Mouse (Mus musculus): ENCODE measurements at regions not wholly inside any gene's neighbourhood (a gene's known extent, or its start where the extent isn't known, plus 50 kb on each side); places are given as distances from the start of the nearest gene placed in this dataset.

DNA sequence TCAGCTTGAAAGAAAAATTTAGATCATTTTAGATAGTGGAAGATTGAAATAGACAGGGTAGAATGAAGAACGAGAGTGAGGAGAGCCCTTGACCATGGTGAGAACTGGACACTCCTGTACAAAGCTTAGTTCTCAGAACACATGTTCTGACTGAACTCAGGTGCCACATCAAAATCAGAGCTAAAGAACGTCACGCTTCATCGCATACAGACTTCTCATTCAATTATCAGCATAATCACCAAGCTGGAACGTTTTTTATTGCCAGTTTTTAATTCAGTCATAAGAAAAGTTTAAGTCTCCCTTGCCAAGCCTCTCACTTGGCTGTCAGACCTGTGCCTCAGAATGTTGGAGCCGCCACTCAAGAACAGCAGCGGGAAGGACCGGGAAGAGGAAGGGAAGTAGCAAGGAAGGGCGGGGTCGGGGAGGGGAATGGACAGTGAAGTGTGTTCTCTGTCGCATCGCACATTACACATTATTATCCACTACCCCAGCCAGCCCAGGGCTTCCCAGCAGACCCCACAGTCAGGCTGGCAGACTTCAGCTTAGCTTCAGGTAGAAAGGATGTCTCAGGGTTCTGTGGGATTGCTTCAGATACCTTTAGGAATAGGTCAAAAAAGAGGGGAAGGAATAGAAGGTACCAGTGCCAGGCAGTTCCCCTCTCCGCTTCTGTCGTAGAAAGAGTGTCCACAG lies 140.1 kb upstream of the Smim15 start:
- no peak for DNase-seq

DNA sequence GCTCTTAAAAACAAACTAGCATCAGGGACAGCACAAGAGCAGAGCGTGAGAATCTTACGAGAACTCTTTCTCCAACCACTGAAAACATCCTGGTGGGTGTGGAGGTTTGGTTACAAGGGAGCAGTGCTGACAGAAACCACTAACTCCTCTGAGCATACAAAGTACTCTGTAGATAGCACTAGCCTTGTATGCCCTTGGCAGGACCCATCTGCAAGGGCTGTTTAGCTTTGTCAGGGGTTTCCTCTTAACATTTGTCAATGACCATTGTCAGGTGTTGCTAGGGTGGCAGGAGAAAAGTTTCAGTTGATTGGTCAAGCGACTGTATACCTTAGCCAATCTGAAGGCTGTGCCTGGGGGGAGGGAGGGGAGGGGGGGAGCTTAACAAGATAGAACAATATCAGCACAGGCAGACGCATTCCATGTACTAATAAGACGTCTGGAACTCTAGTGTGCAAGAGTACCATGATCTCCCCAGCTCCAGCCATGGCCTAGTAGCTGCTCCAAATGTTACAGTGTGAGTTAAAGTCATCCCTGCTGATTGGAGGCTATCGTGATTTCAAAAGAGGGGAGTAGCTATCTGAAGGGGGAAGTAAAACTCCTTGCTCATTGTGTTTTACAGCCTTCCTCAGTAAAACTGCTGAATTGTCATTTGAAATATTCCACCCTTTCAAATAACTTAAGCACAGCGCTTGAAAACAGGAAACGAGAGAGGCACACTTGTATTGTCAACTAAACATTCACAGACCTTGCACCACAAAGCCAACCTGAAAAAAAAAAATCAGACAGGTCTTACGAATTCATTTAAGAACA lies 140.9 kb upstream of the Smim15 start:
- no peak for DNase-seq

DNA sequence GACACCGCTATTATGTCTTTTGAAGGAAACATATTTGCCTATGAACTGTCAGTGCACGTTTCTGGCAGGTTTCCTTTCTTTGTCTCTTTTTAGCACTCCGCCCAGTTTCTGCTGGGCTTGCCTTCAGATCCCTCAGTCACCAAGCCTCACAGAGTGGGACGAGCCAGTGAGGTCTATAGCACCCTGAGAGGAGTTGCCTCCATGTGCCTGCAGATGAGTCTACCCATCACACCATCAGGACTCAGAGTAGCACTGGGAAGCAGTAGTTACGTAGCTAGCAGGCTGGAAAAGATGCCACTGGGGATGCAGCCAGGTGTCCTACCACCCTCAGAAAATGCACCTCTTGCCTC lies 141.5 kb upstream of the Smim15 start:
- no peak for DNase-seq

DNA sequence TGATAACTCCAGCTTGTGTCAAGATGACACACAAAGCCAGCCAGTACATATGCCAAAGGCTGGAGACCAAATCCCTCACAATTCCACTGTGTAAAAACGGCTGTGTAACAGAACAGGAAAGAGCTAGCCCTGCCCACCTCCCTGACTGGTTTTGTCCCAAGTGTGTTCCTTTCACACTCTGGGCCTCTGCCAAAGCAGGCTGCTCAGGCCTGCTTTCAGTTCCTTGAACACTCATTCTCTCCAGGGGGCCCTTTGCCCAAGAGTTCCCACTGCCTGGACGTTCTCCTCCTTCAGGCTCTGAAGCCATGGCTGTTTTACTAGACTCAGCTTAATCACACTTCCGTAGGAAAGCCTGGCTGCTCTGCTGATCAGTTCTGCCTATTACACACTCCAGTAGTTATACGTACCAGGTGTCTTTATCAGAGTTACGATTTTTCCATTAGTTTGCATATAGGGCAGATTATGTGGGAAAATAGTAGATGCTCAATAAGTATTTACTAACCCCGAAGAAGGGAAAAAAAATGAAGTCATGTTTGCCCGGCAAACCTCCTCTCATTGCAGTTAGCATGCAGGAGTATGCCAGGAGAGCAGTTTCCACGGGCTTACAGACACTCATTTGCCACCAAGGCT lies 144.5 kb upstream of the Smim15 start:
- DNase-seq, result peak; percentile 30

GRCm38 (mm10) chr13:107897646-107898045 lies 146.6 kb upstream of the Smim15 start:
- no peak for DNase-seq

GRCm38 (mm10) chr13:107897184-107897583 lies 147.1 kb upstream of the Smim15 start:
- no peak for DNase-seq

DNA sequence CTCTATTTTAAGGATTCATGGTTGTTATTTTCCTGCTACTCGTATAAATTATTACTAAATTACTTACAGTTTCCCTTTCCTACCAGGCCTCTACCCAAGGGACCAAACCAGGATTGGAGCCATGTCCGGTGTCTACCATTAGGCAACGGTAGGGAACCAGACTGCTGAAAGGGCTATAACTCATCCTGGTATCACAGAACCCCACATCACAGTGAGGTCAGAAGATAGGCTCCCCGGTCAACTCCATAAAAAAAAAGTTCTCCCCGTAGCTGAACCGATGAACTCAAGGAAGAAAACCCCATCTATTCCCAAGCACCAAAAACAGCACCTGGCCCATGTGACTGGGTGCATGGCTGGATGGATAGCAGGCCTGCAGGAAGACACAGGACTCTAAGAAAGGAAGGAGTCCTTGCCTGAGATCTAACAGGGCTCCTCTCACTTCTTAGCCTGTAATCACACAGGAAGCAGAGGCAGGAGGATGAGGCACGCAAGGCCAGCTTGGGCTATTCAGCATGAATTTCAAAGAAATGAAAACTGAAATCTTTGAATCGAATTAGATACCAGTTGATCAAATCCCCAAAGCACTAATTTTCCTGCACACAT lies 150.6 kb upstream of the Smim15 start:
- no peak for DNase-seq

DNA sequence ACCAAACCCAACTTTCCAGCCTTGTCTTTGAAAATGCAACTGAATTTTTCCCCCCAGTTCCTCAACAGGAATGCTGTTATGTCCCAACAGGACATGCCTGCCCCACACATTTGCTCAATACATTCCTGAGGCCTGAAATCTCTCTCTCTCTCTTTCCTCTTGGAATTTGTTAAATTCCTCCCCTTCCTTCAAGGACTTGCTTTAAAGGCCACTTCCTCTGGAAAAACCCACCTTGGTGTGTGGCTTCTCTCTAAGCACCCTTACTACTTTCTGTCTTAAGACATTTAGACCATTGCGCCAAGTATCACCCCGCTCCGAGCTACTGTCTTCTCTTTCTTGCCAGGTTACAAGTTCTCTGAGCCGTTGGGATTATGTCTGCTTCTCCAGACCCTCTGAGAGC lies 151.2 kb upstream of the Smim15 start:
- no peak for DNase-seq

- no peak for DNase-seq
Observed at GRCm38 (mm10) chr13:107891946-107892345, 152.3 kb upstream of the Smim15 start.

DNA sequence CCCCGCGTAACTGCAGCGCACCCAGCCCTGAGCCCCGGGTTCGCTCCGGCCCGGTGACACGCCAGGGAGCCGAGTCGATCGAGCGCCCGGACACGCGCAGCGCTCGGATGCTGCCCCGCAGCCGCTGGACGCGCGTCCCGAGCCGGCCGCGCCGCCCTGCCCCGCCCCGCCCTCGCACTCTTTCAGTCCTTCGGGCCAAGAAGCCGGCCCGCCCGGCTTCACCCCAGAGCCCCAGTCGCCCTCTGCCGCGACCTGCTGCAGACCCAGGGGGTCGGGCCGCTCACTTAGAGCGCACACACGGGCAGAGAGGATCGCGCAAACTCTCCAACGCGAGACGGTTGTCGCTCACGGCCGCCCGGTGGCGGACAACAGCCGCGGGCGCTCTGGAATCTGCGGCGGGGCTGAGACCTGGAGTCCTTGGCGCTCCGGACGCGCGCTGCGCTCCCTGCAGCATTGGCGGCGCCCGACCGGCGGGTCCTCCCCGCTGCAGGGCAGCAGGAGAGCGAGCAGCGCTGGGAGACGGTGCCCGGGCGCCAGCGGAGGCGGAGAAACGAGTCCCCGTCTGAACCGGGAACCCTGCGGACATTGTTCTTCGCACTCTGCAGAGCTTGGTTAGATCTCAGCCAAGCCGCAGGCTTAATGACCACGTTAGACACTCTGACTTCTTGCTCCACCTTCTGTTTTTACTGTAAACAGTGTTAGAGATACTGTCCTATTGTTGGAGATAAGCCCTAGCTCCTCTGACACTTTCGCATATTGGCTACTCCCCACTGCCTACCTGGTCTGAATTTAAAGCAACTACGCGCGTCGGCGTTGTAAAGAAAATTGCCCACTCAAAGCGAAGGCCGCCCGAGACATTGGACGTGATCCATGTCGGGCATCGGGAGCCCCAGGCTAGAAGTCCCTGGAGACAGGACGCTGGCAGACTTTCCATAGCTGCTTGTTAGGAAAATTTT lies 153.1 kb upstream of the Smim15 start:
- peak; percentile 67 for DNase-seq

DNA sequence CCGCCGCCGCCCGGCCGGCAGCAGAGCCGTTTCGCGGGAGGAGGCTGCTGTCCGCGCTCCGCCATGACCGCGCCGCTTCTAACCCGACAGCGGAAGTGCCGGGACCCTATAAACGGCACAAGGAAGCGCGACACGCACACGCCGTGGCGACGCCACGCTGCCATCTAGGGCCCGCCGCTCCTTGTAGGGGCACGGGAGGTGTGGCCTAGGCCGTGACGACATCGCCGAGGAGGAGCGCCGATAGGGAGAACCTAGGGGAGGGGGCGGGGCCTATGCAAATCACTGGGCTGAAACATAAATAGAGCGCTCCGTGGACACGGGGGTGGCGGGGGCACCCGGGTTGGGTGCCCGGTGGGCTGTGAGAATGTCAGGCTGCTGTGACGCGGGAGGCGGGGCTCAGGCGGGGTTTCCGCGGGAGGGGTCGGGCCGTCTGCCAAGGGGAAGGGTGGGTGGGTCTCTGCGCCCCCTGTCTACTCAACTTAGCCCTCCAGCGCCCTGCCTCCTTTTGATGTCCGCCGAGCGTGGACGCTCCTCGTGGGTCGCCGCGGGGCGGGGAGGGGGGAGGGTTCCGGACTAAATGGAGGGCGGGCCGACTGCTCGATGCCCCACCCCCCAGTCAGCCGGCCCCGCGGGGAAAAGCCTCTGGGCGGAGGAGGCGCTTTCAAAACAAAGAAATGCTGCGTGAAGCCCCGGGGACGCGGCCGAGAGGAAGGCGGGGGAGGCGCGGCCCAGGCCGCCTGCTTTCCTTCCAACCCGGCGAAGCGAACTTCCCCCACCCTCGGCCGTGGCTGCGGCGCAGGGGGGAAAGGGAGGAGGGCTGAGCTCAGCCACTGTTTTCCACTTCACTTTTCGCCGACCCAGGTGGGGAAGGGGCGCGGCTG lies 154.0 kb upstream of the Smim15 start:
- DNase-seq, result peak; percentile 99

- DNase-seq, result no peak
Observed at GRCm38 (mm10) chr13:107889588-107889984, 154.7 kb upstream of the Smim15 start.

GRCm38 (mm10) chr13:107888571-107889451 lies 155.4 kb upstream of the Smim15 start:
- peak; percentile 52 for DNase-seq

GRCm38 (mm10) chr13:107888231-107888555 lies 156.1 kb upstream of the Smim15 start:
- DNase-seq, result no peak

DNA sequence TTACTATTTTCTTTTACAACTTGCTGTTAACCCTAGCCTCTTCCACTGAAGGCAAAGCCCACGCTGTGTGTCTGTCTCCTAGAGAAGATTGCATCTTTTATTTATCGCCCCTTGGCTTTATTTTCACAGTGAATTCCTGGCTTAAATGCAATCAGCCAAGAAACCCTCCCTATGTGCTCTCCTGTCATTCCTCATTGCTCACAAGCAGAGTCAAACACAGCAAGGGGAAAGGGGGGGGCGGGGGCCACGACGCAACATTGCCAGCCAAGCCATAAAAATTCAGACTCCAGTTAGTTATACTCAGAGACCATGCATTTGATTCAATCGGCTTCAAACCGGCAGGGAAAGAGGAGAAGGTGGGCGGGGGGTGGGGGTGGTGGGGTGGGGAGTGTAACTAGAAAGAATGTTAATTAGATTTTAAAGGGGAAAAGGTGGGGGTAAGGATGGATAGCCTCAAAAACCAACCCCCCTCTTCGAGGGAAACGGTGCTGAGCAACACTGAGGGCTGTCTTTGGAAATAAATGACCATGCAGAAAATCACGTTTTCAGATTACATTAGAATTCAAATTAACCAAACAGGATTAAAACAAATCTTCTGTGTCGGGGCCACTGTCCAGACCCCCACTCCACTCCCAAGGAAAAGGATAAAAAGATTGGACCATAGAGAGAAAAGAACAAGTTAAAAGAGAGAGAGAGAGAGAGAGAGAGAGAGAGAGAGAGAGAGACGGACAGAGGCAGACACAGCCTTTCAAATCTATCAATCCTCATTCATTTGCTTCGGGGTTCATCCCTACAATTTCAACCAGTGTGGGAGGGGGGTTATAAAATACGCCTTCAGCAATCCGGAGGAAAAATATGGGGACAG lies 156.6 kb upstream of the Smim15 start:
- DNase-seq, result no peak

DNA sequence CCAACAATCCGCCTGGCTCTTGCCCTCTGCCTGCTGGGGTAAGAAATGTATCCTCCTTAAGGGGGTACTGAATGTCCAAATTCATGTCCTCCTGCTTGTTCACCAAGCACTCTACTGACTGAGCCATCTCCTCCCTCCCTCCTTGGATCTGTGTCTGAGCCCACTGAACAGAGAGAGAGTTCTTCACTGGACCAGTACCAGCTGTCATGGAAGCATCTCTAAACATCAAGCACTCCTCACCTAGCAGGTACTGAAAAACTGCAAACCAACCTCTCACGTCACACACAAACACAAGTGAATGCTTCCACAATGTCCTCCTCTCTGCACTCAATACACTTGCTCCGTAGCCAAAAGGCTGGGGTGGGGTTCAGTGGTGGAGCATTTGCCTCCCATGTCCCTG lies 159.4 kb upstream of the Smim15 start:
- no peak for DNase-seq

DNA sequence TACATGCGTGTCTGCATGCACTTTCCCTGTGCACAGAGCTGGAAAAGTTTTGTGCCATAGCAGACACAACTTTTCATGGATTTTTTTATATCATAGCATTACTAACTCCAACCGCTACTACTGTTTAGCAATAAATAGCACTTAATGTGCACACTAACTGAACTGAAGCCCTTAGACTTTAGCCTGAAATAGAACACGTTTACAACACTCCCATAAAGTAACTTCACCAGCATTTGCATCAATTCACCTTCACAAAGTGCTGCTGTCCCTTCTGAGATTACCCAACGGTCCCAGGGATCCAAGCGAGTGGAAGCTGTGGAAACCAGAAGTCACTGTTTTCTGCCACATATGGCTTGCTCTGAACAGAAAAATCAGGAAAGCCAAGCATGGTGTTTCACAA lies 161.9 kb upstream of the Smim15 start:
- DNase-seq, result no peak

GRCm38 (mm10) chr13:107880551-107880950 lies 163.7 kb upstream of the Smim15 start:
- no peak for DNase-seq

DNA sequence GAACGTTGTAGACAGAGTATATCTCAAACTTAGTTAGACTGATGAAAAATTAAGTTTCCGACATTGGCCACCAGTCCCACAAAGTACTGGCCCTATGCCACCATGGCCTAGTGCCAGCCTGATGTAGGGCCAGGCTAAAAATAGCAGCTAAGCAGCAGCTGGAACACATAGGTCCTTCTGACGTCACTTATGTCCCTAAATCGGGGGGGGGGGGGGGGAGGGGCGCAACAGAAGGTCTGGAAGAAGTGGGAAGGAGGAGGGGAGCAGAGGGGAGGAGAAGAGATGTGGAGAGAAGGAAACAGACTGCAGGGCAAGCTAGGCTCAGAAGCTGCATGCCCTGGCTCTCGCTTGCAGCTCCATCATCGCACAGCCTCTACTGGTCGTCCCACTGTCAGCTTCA lies 164.7 kb upstream of the Smim15 start:
- DNase-seq, result peak; percentile 23

All from gastrocnemius, postnatal 25 days (tissue).